Mouse (Mus musculus): ENCODE measurements at regions not wholly inside any gene's neighbourhood (a gene's known extent, or its start where the extent isn't known, plus 50 kb on each side); places are given as distances from the start of the nearest gene placed in this dataset.

DNA sequence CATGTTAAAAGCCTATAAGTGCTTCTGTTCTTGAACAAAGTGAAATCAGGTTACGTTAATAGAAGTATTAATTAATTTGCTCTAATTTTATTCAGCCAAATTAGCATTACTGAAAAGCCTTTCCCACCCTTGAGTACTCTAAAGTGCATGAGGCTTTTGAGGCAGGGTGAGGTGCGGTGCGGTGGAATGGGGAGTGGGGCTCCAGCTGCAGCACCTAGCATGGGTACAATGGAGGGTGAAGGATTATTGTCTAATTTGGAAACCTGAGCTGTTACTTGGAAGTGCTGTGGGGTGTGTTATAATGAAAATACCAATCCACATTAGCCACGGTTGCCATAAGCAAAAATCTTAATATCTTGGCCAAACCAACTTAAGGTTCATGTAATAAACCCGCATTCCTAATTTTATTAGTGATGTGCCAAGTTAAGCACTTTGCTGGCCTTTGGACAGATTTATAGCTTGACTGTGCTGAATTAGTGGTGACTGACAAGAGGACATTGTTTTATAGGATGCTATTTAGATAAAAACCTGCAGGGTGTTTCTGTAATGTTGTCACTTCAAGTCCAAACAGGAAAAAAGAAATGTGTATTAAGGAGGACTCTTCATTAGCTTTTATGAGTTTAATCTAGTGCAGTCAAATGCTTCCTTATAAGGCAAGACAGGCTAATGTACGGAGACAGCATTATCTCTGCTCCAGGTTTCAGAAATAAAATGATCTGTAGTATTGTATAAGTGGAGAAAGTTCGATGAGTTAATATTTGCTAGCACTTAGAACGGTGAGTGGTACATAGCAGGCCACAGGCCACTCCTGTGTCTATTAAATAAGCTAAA lies 382.2 kb downstream of the Lmo4 start:
- Histone ChIP-seq H3K36me3 (no peaks in the 10 kb centered on the region), H3K27me3 (no peaks in the 10 kb centered on the region), H3K27ac (replicated peaks) (no peak overlapping the region), H3K4me1 (no peaks in the 10 kb centered on the region), H3K4me2 (replicated peaks) (no peak overlapping the region), H3K9ac (replicated peaks) (no peak overlapping the region), H3K4me3 (no peak overlapping the region), H3K9me3 (no peaks in the 10 kb centered on the region)
- no peak for ATAC-seq (ENCODE audit: low FRiP score, low read depth)
- 81% methylated on average over 8 of the region's 8 CpGs for WGBS

GRCm38 (mm10) chr3:143807544-143807943 lies 397.5 kb downstream of the Lmo4 start:
- no peak overlapping the region for H3K27ac ChIP-seq (replicated peaks)
- H3K27me3 ChIP-seq: no peaks in the 10 kb centered on the region
- H3K4me1 ChIP-seq: no peaks in the 10 kb centered on the region
- ATAC-seq (ENCODE audit: low FRiP score, low read depth): no peak
- 94% methylated on average over 8 of the region's 8 CpGs for WGBS
- H3K36me3 ChIP-seq: no peaks in the 10 kb centered on the region
- no peak overlapping the region for H3K4me3 ChIP-seq
- no peak overlapping the region for H3K9ac ChIP-seq (replicated peaks)
- no peaks in the 10 kb centered on the region for H3K9me3 ChIP-seq
- H3K4me2 ChIP-seq (replicated peaks): no peak overlapping the region

GRCm38 (mm10) chr3:143806940-143807339 lies 398.1 kb downstream of the Lmo4 start:
- Histone ChIP-seq H3K27ac (replicated peaks) (no peak overlapping the region), H3K27me3 (no peaks in the 10 kb centered on the region), H3K36me3 (no peaks in the 10 kb centered on the region), H3K9ac (replicated peaks) (no peak overlapping the region), H3K4me1 (no peaks in the 10 kb centered on the region), H3K9me3 (no peaks in the 10 kb centered on the region), H3K4me2 (replicated peaks) (no peak overlapping the region), H3K4me3 (no peak overlapping the region)
- no peak for ATAC-seq (ENCODE audit: low FRiP score, low read depth)
- 97% methylated on average over 3 of the region's 3 CpGs for WGBS

DNA sequence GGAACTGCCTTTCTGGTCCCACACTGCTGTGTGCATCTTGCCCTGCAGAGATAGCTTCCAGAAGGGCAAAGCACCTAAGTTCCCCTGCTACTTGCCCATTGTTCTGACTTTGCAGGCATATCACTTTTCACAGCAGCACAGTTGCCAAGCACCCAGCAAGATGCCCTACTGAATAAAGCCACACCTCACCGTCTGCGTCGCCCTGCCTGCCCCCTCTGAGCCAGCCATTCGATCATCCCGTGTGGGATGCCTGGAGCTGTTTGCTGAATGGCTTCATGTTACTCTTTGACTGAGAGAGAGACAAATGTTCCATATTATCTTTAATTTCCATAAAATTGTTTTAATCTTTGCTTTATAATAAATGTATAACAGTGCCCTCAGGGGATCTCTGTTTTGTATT lies 407.2 kb downstream of the Lmo4 start:
- H3K4me3 ChIP-seq: no peak overlapping the region
- H3K9me3 ChIP-seq: no peaks in the 10 kb centered on the region
- H3K4me2 ChIP-seq (replicated peaks): no peak overlapping the region
- WGBS: 53% methylated on average over 5 of the region's 5 CpGs
- H3K4me1 ChIP-seq: no peaks in the 10 kb centered on the region
- ATAC-seq (ENCODE audit: low FRiP score, low read depth): no peak
- H3K36me3 ChIP-seq: no peaks in the 10 kb centered on the region
- no peak overlapping the region for H3K27ac ChIP-seq (replicated peaks)
- no peak overlapping the region for H3K9ac ChIP-seq (replicated peaks)
- no peaks in the 10 kb centered on the region for H3K27me3 ChIP-seq

DNA sequence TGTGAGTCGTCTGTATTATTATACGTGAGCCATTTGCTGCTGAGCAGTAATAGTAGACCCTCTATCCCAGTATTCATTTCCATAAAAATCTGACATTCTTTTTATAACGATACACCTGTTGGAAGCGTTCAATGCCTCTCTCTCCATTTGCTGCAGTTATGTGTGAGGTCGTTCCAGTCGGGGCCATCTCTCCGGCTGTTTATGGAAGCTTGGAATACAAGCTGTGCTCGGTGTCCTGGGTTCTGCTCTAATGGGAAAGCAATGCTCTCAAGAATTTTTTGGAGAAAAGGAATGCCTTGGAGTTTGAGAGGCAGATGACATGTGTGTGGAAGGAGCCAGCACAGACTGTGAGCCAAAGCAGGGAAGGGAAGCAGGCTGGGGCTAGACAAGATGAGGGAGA lies 414.1 kb downstream of the Lmo4 start:
- WGBS: 92% methylated on average over 8 of the region's 8 CpGs
- Histone ChIP-seq H3K9me3 (no peaks in the 10 kb centered on the region), H3K36me3 (no peaks in the 10 kb centered on the region), H3K4me2 (replicated peaks) (no peak overlapping the region), H3K4me1 (peaks cover 8% of the 10 kb centered on the region; the same call in 1 of the 2 replicates), H3K4me3 (no peak overlapping the region), H3K9ac (replicated peaks) (no peak overlapping the region), H3K27me3 (no peaks in the 10 kb centered on the region), H3K27ac (replicated peaks) (no peak overlapping the region)
- ATAC-seq (ENCODE audit: low FRiP score, low read depth): no peak

DNA sequence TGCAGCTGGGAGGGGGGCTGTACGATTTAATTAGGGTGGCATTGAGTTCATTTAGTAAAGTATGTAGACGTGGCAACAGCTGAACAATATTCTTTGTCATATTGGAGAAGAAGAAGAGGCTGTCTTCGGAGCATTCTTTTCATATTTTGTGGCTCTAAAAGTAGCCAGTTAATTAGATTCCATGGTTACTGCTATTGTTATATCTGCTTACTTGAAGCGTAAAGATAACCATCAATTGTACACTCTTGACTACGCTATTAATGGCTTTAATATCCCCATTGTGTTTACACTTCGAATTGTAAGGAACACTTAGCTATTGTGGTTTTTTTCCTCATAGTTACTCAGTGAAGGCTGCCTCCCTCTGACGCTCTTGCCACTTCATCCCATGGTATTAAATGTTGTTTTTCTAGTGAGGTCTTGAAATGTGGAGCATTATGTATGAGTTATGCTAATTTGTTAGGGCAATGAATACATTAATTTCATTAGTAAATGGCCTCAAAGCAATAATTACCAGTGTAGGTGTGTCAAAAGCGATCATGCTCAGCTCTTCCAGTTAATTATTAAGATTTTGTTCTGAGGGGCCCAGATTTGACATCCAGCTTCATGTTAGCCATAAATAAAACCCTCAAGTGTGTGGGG lies 415.0 kb downstream of the Lmo4 start:
- 0 out of 2 replicates have a peak, but pooled peaks have one; percentile 34 for ATAC-seq (ENCODE audit: low FRiP score, low read depth)
- no peak overlapping the region for H3K4me2 ChIP-seq (replicated peaks)
- H3K27me3 ChIP-seq: no peaks in the 10 kb centered on the region
- H3K36me3 ChIP-seq: no peaks in the 10 kb centered on the region
- no peak overlapping the region for H3K27ac ChIP-seq (replicated peaks)
- 51% methylated on average over 8 of the region's 8 CpGs for WGBS
- H3K4me3 ChIP-seq: no peak overlapping the region
- H3K9ac ChIP-seq (replicated peaks): no peak overlapping the region
- H3K9me3 ChIP-seq: no peaks in the 10 kb centered on the region
- peaks cover 8% of the 10 kb centered on the region; the same call in 1 of the 2 replicates for H3K4me1 ChIP-seq

DNA sequence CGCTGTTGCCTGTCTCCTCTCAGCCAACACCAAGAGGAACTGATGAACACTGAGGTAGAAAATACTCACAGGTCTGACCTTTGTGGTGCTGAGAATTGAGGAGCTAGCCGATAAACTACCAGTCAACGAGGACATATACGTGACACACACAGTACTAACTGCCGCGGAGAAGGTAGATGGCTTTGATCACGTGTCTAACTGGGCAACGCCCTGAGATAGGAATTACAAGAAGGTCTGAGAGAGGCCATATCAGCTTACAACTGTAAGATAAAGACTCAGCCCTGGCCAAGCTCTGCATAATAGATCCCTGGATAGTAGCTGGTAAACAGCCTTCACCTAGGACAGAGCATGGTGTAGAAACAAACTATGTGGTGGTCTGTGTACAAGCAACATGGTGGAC lies 418.1 kb downstream of the Lmo4 start:
- Histone ChIP-seq H3K4me1 (peaks cover 8% of the 10 kb centered on the region; the same call in 1 of the 2 replicates), H3K9ac (replicated peaks) (no peak overlapping the region), H3K9me3 (no peaks in the 10 kb centered on the region), H3K27ac (replicated peaks) (no peak overlapping the region), H3K4me2 (replicated peaks) (no peak overlapping the region), H3K4me3 (no peak overlapping the region), H3K27me3 (no peaks in the 10 kb centered on the region), H3K36me3 (no peaks in the 10 kb centered on the region)
- ATAC-seq (ENCODE audit: low FRiP score, low read depth): no peak
- WGBS: 90% methylated on average over 8 of the region's 8 CpGs

- Histone ChIP-seq H3K9ac (replicated peaks) (no peak overlapping the region), H3K27ac (replicated peaks) (no peak overlapping the region), H3K4me1 (no peaks in the 10 kb centered on the region), H3K9me3 (no peaks in the 10 kb centered on the region), H3K4me3 (no peak overlapping the region), H3K4me2 (replicated peaks) (no peak overlapping the region), H3K36me3 (no peaks in the 10 kb centered on the region), H3K27me3 (no peaks in the 10 kb centered on the region)
- ATAC-seq (ENCODE audit: low FRiP score, low read depth): no peak
- WGBS: 74% methylated on average over 3 of the region's 3 CpGs
These were observed 420.6 kb downstream of the Lmo4 start for GRCm38 (mm10) chr3:143784353-143784791.

DNA sequence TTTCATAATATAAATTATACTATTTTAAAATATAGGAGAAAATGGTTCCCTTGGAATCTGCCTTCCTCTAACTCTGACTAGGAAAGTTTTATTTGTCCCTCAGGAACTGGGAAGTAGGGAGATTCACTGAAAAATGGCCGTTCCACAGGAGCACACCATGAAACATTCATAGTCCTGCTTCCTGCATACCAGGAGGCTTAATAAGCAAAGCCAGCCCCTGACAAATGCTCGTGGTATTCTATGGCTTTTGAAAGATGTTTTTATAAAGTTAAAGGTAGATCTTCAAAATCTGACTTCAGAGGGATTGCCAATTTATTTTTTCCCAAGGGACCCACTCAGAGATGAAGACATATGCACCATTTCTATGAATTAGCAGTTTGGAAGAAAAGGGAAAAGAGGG lies 426.9 kb downstream of the Lmo4 start:
- no peak for ATAC-seq (ENCODE audit: low FRiP score, low read depth)
- Histone ChIP-seq H3K27me3 (no peaks in the 10 kb centered on the region), H3K27ac (replicated peaks) (no peak overlapping the region), H3K9me3 (no peaks in the 10 kb centered on the region), H3K36me3 (no peaks in the 10 kb centered on the region), H3K4me2 (replicated peaks) (no peak overlapping the region), H3K4me1 (no peaks in the 10 kb centered on the region), H3K9ac (replicated peaks) (no peak overlapping the region), H3K4me3 (no peak overlapping the region)
- 77% methylated on average over 2 of the region's 2 CpGs for WGBS

DNA sequence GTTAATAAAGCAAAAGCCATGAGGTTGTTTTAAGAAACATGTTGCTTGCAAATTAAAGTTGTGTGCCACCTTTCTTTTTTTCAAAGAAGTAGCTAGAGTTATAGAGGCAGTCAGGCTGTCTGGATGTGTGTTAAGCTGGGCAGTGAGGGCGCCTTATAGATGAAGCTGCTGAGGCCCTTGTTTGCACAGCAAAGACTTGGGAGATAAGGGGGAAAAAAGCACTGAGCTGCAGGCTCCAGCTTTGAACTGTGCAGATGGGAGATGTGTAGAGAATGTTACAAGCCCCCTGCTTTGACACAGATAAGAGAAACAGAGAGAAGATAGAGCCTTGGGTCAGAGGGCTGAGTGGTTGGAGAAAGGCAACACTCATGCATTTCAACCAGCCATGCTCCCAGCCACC lies 445.7 kb downstream of the Lmo4 start:
- Histone ChIP-seq H3K36me3 (no peaks in the 10 kb centered on the region), H3K27me3 (no peaks in the 10 kb centered on the region), H3K4me3 (no peak overlapping the region), H3K27ac (replicated peaks) (no peak overlapping the region), H3K4me1 (no peaks in the 10 kb centered on the region), H3K4me2 (replicated peaks) (no peak overlapping the region), H3K9me3 (no peaks in the 10 kb centered on the region), H3K9ac (replicated peaks) (no peak overlapping the region)
- no peak for ATAC-seq (ENCODE audit: low FRiP score, low read depth)
- 89% methylated on average over 1 of the region's 1 CpGs for WGBS

GRCm38 (mm10) chr3:143753197-143753596 lies 451.8 kb downstream of the Lmo4 start:
- no peak for ATAC-seq (ENCODE audit: low FRiP score, low read depth)
- Histone ChIP-seq H3K9me3 (no peaks in the 10 kb centered on the region), H3K27ac (replicated peaks) (no peak overlapping the region), H3K9ac (replicated peaks) (no peak overlapping the region), H3K4me1 (no peaks in the 10 kb centered on the region), H3K36me3 (no peaks in the 10 kb centered on the region), H3K4me2 (replicated peaks) (no peak overlapping the region), H3K27me3 (no peaks in the 10 kb centered on the region), H3K4me3 (no peak overlapping the region)
- 94% methylated on average over 3 of the region's 3 CpGs for WGBS

DNA sequence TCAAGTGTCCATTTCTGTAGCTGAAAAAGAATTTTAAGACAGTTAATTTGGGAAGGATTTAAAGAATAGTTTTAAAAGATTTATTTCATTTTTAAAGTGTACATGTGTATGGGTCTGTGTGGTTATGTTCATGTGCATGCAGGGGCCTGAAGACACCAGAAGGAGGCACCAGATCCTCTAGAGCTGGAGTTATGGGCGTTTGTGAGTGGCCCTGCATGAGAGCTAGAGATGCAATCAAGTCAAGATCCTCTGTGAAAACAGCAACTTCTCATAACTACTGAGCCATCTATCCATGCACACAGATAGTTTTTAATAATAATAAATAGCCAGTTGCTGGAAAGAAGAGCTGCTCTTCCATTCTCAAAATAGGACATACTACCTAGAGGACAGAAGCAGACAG lies 452.4 kb downstream of the Lmo4 start:
- H3K27me3 ChIP-seq: no peaks in the 10 kb centered on the region
- H3K4me1 ChIP-seq: no peaks in the 10 kb centered on the region
- no peak overlapping the region for H3K27ac ChIP-seq (replicated peaks)
- H3K4me3 ChIP-seq: no peak overlapping the region
- WGBS: 77% methylated on average over 1 of the region's 1 CpGs
- H3K9ac ChIP-seq (replicated peaks): no peak overlapping the region
- ATAC-seq (ENCODE audit: low FRiP score, low read depth): no peak
- H3K36me3 ChIP-seq: no peaks in the 10 kb centered on the region
- H3K4me2 ChIP-seq (replicated peaks): no peak overlapping the region
- no peaks in the 10 kb centered on the region for H3K9me3 ChIP-seq
